Mouse (Mus musculus) hematopoietic stem cell, adult 5-6 weeks (primary cell): Measurements from ENCODE around the gene Tfpi. TPM values are rescaled to one million over a fixed set of nuclear protein-coding genes. Genes with fewer than 3 reads are reported as not detected.

Experiments
- ATAC-seq, 2 experiments: fragments of 125-278 bp in 1 of 2; replicated peaks in 1 of 2; 2 replicates each; pipeline ENCODE4 v1.8.0; 2016 to 2017; ENCODE audit warnings: inconsistent platforms in 2 of 2, mild to moderate bottlenecking in 2 of 2, moderate number of reproducible peaks in 2 of 2, low read depth in 1 of 2, moderate TSS enrichment in 1 of 2; ENCODE audit not compliant: low FRiP score in 2 of 2, poor library complexity in 2 of 2, severe bottlenecking in 2 of 2, insufficient read depth in 1 of 2, low TSS enrichment in 1 of 2
- total RNA-seq: library from RNA; stranded (forward); fragments of 172-1452, 232-1000 nt; gene quantifications from 2 replicates; pipeline ENCODE4 v1.2.3, GENCODE M21; 2017

Tfpi gene
- total RNA-seq, 1 experiment from 2014 or later, result 63.1 TPM

DNA sequence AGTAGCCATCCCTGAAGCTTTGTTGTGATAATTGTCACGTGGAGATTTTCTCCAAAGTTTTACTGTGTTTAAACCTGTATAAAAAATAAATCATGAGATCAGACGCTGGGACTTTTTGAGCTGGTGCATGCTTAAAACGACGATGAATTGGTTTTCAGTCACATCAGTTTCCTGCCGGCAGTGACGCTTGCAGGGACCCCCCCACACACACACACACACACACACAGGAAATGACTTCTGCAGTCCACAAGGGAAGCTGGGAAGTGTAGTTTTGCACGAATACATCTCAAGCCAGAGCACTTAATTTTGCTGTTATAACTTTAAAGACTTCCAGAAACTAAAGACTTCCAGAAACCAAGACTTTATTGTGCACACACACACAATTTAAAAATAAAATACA, 5.3 kb upstream of the Tfpi start:
- ATAC-seq, result peak; percentile 91 to 94

DNA sequence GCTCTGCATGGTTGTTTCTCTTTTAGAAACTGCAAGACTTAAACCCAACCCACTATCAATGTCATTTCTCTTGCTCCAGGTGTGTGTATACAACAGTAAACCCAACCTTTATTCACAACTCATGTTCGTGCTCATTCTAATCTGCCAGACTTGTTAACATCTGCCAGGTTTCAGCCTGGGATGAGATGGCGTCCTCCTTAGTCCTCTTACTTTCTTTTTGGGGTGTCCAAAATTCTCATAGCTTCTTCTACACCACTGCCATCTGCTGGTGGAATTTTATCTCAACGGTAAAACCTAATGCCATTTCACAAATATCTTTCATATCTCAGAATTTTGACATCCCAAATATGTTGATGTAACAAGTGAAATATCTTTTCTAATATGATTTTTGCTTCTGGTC, 2.5 kb upstream of the Tfpi start:
- peak; percentile 54 to 69; a peak in 3 of 4 replicates for ATAC-seq

DNA sequence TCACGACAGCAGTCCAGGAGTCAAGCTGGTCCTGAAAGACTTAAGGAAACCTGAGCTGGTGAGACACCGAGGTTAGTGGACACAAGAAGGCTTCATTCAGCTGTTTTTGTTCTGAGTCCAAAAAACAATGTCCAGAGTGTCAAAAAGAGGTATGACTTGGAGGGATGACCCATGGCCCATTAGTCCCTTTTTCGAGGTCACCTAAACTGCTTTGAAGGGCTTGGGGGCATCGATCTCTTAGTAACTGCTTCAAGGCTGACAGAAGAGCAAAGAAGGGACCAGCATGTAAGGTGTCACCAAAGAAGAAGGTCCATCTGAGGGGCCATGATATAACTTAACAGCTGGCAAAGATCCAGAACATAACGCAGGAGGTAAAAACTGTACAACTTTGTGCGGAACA, 1.2 kb upstream of the Tfpi start:
- ATAC-seq, result no peak

DNA sequence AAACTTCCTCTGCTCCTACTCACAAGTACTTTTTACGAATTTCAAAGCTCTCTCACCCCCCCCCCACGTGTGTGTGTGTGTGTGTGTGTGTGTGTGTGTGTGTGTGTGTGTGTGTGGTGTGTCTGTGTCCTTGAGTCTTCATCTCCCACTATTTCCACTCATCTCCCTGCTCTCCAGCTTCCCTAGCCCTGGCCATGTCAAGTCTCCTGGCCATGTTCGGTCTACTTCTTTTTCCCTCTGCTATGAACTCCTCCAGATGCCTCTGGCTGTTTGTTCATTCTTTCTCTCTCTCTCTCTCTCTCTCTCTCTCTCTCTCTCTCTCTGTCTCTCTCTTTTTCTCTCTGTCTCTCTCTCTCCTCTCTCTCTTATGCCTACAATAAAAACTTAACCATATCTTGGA, 444 bp downstream of the Tfpi start:
- ATAC-seq, result no peak

DNA sequence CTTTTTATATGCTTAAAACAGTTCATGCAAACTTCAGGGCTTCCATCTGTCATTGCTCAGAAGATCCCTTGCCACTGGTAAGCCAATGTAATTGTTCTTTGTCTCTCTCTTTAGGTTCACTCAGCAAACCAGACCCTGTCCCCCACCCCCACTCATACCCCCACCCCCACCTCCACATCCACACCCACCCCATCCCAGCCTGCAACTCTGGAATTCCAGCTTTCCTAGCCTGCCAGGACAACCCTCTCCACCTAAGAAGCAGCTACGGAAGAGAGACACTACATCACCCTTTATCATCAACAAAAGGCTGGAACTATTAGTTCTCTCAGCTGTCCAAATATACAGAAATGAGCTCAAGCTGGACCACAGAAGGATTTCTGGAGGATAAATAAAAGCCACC, 974 bp downstream of the Tfpi start:
- no peak for ATAC-seq

DNA sequence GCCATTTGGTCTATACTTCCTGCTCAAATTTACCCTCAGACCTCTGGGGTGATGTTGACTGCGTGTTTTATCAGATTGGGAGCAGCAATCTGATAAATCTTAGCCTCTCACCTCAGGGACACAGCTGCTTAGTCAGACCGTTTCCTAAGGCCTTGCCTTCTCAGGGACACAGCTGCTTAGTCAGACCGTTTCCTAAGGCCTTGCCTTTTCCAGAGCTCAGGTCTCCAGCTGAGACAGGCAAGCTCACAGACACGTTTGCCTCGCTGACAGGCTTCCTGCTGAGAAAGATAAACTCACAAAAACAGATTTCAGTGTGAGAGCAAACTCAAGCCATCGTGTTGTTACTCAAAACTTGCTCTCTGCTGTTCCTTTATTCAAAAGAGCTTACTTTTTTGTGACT, 1.9 kb downstream of the Tfpi start:
- no peak for ATAC-seq

DNA sequence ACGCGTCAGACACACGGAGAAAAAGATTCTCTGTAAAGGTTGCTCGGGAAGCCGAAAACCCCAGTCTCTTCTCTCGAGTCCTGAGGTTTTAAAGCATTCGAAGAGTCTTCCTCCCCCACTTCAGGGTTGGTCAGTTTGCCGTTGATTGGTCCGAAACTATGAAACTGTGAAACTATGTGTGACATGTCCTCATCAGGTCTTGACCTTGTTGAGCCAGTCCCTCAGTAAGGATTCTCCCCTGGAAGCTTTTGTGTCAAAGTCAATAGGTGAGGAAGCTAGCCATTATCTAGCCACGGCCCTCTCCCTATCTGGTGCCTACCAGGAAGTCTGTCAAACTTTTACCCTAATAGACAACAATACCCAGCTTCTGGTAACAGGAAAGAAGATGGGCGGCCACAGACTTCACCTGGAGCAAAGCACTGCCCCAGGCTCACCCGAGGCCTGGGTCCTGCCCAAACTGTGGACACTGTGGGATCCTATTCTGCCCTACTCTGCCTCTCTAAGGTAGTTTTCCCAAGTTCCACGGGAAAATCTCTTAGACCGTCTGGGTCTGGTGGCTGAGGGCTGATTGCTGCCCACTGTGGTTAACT, 2.5 kb downstream of the Tfpi start:
- ATAC-seq, result no peak

DNA sequence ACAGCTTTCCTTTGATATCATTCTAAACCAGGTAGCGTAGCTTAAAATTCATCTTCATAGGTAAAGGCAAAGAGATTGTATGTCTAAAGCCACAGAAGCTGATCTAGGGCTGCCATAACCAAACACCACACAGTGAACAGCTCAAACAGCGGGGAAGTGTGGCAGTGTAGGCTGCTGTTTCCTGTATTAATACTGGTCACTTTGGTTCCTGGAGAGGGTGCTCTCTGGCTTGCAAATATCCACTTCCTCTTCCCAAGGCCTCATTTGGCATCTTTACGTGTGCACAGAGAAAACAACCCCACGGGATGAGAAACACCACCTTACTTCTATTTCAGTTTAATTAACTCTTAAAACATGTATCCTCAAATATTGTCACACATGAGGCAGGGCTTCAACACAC, 9.2 kb downstream of the Tfpi start:
- no peak for ATAC-seq

DNA sequence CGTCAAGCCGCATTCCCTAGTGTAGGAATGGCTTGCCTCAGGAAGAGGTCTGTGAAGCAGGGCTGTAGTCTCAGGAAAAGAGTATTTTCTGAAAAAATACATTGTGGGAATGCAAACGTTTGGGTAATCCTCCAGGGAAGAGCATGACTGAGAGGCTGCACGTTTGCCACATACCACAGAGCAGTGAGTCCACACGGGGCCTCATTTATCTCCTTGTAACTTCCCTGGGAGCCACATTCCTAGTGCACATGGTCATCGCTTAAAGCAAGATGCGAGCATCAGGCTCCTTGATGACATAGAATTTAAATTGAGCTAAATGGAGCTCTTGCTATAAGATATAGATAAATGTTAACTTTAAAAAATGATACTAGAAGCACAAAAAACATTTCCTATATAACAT, 11.6 kb downstream of the Tfpi start:
- ATAC-seq, result no peak

DNA sequence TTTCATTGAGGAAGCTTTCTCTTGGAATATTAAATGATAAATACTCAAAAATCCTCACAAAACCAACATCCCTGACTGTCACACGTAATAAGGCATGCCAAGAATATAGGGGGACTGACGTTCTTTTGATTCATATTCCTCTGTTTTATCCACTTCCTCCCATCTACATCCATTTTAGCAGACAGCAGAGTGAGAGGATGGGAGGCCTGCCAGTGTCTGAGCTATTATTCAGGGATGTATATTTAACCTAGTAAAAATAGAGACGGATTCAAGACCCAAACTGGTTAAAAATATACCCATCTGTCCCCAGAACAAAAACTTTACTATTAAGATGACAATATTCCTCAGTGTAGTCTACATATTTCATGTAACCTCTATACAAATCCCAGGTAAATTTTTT, 14.2 kb downstream of the Tfpi start:
- no peak for ATAC-seq

DNA sequence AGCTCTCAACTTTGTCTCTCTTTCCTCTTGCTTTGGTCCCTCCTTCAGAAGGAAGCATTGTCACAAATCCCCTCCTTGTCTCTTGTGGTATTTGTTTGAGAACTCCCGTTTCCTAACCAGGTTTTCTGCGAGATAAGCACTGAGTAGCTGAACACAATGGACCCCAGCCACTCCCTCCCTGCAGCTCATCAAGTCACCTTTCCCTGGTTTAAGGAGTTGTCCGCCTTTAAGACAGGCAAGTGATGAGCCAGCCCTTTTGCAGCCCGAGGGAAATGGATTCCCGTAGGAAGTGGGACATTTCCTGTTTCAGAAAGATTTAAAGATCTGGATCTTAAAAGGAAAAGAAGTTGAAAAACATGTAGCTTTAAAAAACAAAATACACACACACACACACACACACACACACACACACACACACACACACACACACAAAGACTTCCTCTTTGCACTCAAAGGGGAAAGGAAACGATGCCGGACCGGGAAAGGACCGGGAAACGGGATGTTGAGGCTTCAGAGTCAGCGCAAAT, 16.9 kb downstream of the Tfpi start:
- ATAC-seq, result peak; percentile 47 to 56; a peak in 2 of 4 replicates

DNA sequence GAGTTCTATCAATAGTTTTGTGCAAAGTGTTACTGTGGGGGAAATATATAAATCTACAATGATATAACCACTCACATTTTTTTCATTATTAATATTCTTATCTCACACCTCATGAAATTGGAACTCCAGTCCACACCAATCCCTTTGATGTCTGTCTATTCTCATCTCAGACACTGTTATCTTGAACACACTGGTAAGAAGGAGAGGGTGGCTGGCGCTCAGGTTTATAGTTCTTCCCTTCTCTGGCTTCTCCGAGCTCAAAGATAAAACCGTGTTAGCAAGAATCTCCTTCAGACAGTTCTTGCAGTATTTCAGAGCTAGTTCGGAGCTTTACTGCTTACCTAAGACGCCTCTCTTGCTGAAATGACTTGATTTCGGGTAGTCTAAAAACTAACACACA, 19.4 kb downstream of the Tfpi start:
- ATAC-seq, result no peak

DNA sequence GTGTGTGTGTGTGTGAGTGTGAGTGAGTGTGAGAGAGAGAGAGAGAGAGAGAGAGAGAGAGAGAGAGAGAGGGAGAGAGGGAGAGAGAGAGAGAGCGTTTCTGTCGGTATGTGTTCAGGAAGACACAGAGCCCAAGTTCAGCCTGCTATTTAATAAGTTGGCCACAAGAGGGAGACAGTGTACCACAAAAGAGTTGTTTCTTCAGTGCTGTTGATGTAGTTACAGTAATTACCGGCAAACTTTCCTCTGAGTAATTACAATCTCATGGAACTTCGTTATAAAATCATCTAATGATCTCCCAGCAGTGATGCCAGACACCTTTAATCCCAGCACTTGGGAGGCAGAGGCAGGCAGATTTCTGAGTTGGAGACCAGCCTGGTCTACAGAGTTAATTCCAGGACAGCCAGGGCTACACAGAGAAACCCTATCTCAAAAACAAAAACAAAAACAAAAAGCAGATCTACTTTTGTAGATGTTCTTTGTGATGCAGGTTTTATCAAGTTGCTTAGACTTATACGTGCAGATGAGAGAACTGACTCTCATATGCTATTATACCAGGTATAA, 21.3 kb downstream of the Tfpi start:
- peak; percentile 80 to 88 for ATAC-seq

DNA sequence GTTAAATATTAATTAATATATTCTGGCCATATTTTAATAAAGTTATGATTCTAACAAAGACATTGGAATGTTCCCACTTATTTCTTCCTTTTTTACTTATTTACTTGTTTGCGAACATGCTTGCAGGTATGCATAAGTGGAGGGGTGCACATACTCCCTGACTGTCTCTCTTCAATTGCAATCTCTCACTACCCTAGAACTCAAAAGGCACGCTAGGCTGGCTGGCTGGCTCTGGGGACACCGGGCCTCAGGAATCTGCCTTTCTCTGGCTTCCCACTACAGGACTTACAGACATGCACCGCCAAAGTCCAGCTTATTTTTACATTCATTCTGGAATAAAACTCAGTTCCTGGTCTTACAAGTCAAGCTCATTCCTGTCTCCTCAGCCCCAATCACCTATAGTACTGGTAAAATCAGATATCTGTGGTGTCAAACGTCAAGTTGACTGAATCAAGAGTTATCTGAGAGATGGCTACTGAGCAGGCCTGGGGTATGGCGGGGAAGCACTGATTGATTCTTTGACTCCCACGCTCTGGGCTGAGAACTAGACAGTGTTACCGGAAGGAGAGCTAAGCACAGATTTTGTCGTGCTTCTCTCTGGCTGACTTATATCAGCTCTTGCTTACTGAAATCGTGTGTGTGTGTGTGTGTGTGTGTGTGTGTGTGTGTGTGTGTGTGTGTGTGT, 21.9 kb downstream of the Tfpi start:
- ATAC-seq, result no peak

DNA sequence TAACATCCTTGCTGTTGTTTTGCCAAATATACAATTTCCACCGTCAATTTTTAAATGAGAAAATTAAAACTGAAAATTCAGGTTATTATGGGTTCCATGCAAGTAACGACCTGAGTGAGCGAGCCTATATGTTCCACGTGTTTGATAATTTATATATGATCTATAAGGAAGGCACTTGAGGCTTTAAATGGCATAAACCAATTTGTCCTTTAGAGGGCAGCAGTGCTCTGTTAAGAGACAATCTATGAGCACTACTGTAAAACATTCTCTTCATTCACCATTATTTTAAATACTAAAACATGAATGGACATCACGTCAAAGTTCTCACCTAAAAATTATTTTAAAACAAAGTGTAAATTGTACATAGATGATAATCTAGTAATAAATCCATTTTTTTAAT, 22.5 kb downstream of the Tfpi start:
- ATAC-seq, result peak; percentile 47 to 78

DNA sequence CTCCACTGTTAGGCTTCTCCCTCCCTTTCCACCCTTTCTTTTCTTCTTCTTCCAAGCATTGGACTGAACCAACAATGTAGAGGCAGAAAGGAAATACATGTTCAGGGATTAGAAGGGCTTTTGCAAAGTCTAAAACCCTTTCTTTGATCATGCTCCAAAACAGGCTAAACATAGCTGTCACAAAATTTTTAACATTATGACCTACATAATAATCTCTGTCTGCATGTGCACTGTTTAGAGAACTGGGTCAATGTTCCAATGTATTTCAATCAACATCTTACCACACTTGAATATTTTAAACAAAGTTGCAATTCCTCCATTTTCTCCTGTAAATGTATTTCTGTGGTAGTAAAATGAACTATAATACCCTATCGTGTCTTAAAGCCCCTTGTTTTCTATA, 31.1 kb downstream of the Tfpi start:
- no peak for ATAC-seq

DNA sequence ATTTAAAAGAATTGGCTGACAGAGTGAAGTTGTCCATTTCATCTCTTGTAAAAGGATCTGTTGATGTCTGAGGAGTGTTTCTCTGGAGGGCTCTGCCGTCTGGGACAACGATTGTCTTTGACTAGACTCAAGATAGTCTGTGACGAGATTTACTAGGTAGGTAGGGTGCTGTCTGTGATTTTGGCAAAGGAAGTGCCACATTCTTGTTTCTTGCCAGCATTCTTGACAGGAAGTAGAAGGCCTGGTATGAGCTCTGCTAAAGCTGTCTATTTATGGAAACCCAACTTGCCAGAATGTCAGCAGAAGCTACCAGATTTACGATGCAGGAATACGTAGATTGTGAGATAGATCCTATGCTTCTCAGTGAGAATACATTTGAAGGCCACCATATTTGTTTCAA, 34.6 kb downstream of the Tfpi start:
- no peak for ATAC-seq

DNA sequence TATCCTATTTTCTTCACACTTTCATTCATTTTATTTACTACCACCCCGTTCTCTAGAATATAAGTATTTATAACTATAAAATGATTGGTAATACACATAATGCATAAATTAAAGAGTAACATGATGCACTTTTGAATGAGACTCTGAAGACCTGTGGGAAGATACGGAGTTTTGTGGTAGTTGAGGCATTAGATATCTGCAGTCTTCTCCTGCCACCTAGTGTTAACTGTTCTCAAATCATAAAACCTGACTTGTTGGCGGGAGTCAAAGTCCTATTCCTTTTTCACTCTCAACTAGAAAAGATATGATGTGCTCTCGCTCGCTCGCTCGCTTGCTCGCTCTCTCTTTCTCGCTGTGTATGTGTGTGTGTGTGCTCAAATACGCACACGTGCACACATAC, 46.9 kb downstream of the Tfpi start:
- ATAC-seq, result peak in 1 of 2 experiments; percentile 56; a peak in 1 of 4 replicates

DNA sequence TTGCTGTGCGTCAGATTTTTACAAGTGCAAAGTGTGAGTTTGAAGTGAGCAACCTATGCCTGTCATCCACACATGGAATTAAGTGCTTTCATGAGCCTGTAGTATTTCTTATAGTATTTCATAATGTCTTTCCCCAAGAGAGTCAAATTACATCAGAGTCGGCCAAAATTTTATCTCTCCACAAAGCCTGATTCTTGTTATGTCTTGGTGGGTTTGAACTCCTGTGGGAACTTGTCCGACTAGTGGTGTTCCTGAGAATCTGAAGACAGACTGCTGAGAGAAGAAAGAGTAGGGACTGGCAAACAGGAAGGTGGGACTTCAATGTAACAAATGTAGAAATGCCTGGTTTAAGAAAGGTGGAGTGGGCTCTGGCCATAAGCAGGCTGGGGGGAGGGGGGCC, 47.7 kb downstream of the Tfpi start:
- ATAC-seq, result no peak
